Mouse (Mus musculus) liver, embryonic 14.5 days (tissue): ENCODE measurements around the gene Gm17490. TPM values are rescaled to one million over a fixed set of nuclear protein-coding genes. Genes with fewer than 3 reads are reported as not detected.

Experiments
- ATAC-seq: fragments of 200-750 bp; cut with Nextera tagmentation; 2 replicates; pipeline ENCODE4 v1.8.0; 2017; ENCODE audit warnings: moderate number of reproducible peaks, mild to moderate bottlenecking, moderate library complexity; ENCODE audit not compliant: insufficient read depth
- DNase-seq, 3 experiments: peaks; one replicate each; pipeline ENCODE4 v3.0.0-alpha.2; 2012 to 2013; ENCODE audit warnings: low read depth in 3 of 3, low spot score in 3 of 3
- H3K27ac ChIP-seq: fragments of 300-500 bp; sonication (generic); 2 replicates; pipeline ENCODE4 v1.5.1; 2014; ENCODE audit warnings: moderate library complexity, mild to moderate bottlenecking, control low read depth, inconsistent platforms
- H3K27me3 ChIP-seq: fragments of 300-500 bp; sonication (generic); 2 replicates; pipeline ENCODE4 v1.6.1; 2014; ENCODE audit warnings: mild to moderate bottlenecking, low read length, moderate library complexity; ENCODE audit not compliant: control insufficient read depth, insufficient read depth
- H3K36me3 ChIP-seq: fragments of 300-500 bp; sonication (generic); replicated peaks from 2 replicates; pipeline ENCODE4 v1.6.1; 2014; ENCODE audit warnings: low read depth; ENCODE audit not compliant: control insufficient read depth, insufficient read depth
- H3K4me1 ChIP-seq, 2 experiments: fragments of 200-500 bp in 1 of 2; fragments of 300-500 bp in 1 of 2; sonication (generic) in 1 of 2; replicated peaks; 2 replicates each; pipeline ENCODE4 v1.6.1; 2012 to 2014; ENCODE audit warnings: antibody characterized with exemption in 1 of 2, inconsistent platforms in 1 of 2, low read length in 1 of 2; ENCODE audit not compliant: control insufficient read depth in 2 of 2, insufficient read depth in 2 of 2
- H3K4me2 ChIP-seq: fragments of 300-500 bp; sonication (generic); 2 replicates; pipeline ENCODE4 v1.6.1; 2014; ENCODE audit warnings: low read depth, mild to moderate bottlenecking, control low read depth, moderate library complexity
- H3K4me3 ChIP-seq, 2 experiments: fragments of 200-500 bp in 1 of 2; fragments of 300-500 bp in 1 of 2; sonication (generic) in 1 of 2; 2 replicates each; pipeline ENCODE4 v1.5.1; 2012 to 2014; ENCODE audit warnings: low read depth in 2 of 2, low read length in 2 of 2, mild to moderate bottlenecking in 2 of 2, control low read depth in 1 of 2, inconsistent platforms in 1 of 2, moderate library complexity in 1 of 2; ENCODE audit not compliant: insufficient read depth in 1 of 2
- H3K9ac ChIP-seq: fragments of 300-500 bp; sonication (generic); replicated peaks from 2 replicates; pipeline ENCODE4 v1.6.1; 2014; ENCODE audit warnings: mild to moderate bottlenecking, control low read depth, moderate library complexity
- H3K9me3 ChIP-seq: fragments of 300-500 bp; sonication (generic); 2 replicates; pipeline ENCODE4 v1.6.1; 2016; ENCODE audit warnings: low read length, mixed read lengths; ENCODE audit not compliant: control insufficient read depth
- CTCF ChIP-seq: IDR thresholded peaks from 2 replicates; pipeline ENCODE4 v1.5.1; 2016; ENCODE audit warnings: antibody characterized with exemption, low read depth, control low read depth
- EP300 ChIP-seq: IDR thresholded peaks from 2 replicates; pipeline ENCODE4 v1.6.1; 2016; ENCODE audit warnings: antibody characterized with exemption, low read depth
- WGBS: fragments of 180-500 bp; shearing (Covaris S2); extraction: QIAGEN DNeasy Blood & Tissue Kit; methylation state at CpG from one replicate; pipeline ENCODE4 v1.1.7; 2014; ENCODE audit not compliant: insufficient replicate concordance; 5-methylcytosine and 5-hydroxymethylcytosine counted together
- polyA plus RNA-seq, 2 experiments: library from polyadenylated mRNA; depleted of rRNA in 1 of 2; stranded (reverse) in 1 of 2; unstranded in 1 of 2; fragments of >200 nt; fragmentation: Nextera tagmentation in 1 of 2; extraction: Ambion mirVana in 1 of 2; gene quantifications; 2 replicates each; pipeline versions ENCODE4 v1.2.1 to v1.2.3; 2012 to 2014

Gene Gm17490
- polyA plus RNA-seq, 2 experiments, result not detected

- no peaks in the 10 kb centered on the region for H3K4me1 ChIP-seq
- H3K4me3 ChIP-seq, result no peak overlapping the region
- H3K4me2 ChIP-seq, result no peak overlapping the region
- no peaks in the 10 kb centered on the region for H3K9me3 ChIP-seq
- no peak overlapping the region for H3K9ac ChIP-seq
- ATAC-seq (no peak), DNase-seq (no peak)
- TF ChIP-seq CTCF, result no peak
- TF ChIP-seq EP300, result no peak
- H3K36me3 ChIP-seq, result no peaks in the 10 kb centered on the region
- WGBS, result 35% methylated on average over 9 of the region's 9 CpGs
- H3K27ac ChIP-seq, result no peak overlapping the region
- no peaks in the 10 kb centered on the region for H3K27me3 ChIP-seq
Observed at GRCm38 (mm10) chr2:11654990-11655931, 29.2 kb upstream of the Gm17490 start.

- Histone ChIP-seq H3K4me1 (no peaks in the 10 kb centered on the region), H3K4me2 (no peak overlapping the region), H3K9me3 (no peaks in the 10 kb centered on the region), H3K9ac (no peak overlapping the region), H3K4me3 (no peak overlapping the region), H3K36me3 (no peaks in the 10 kb centered on the region), H3K27ac (no peak overlapping the region), H3K27me3 (no peaks in the 10 kb centered on the region)
- DNase-seq (no peak), ATAC-seq (no peak)
- 43% methylated on average over 5 of the region's 5 CpGs for WGBS
- TF ChIP-seq EP300 (no peak), CTCF (no peak)
Observed at GRCm38 (mm10) chr2:11653780-11654179, 27.7 kb upstream of the Gm17490 start.

GRCm38 (mm10) chr2:11653330-11653729, 27.3 kb upstream of the Gm17490 start:
- no peak for TF ChIP-seq CTCF
- no peak for TF ChIP-seq EP300
- WGBS, result 10% methylated on average over 6 of the region's 6 CpGs
- Histone ChIP-seq H3K4me2 (no peak overlapping the region), H3K4me3 (no peak overlapping the region), H3K27me3 (no peaks in the 10 kb centered on the region), H3K27ac (no peak overlapping the region), H3K36me3 (no peaks in the 10 kb centered on the region), H3K9me3 (no peaks in the 10 kb centered on the region), H3K4me1 (no peaks in the 10 kb centered on the region), H3K9ac (no peak overlapping the region)
- no peak for DNase-seq
- ATAC-seq, result no peak

GRCm38 (mm10) chr2:11652780-11653179, 26.7 kb upstream of the Gm17490 start:
- WGBS, result 8% methylated on average over 2 of the region's 2 CpGs
- Histone ChIP-seq H3K27me3 (no peaks in the 10 kb centered on the region), H3K9me3 (no peaks in the 10 kb centered on the region), H3K4me2 (no peak overlapping the region), H3K36me3 (no peaks in the 10 kb centered on the region), H3K4me3 (no peak overlapping the region), H3K27ac (no peak overlapping the region), H3K9ac (no peak overlapping the region), H3K4me1 (no peaks in the 10 kb centered on the region)
- DNase-seq (no peak), ATAC-seq (no peak)
- TF ChIP-seq CTCF, result no peak
- TF ChIP-seq EP300, result no peak

- WGBS, result 59% methylated on average over 3 of the region's 3 CpGs
- H3K27me3 ChIP-seq, result no peaks in the 10 kb centered on the region
Observed at GRCm38 (mm10) chr2:11652196-11652595, 26.1 kb upstream of the Gm17490 start.

More at GRCm38 (mm10) chr2:11652196-11652595, 26.1 kb upstream of the Gm17490 start:
- Histone ChIP-seq H3K4me3 (no peak overlapping the region), H3K4me2 (no peak overlapping the region), H3K9ac (no peak overlapping the region), H3K4me1 (no peaks in the 10 kb centered on the region), H3K27ac (no peak overlapping the region), H3K36me3 (no peaks in the 10 kb centered on the region), H3K9me3 (no peaks in the 10 kb centered on the region)
- TF ChIP-seq EP300, result no peak
- TF ChIP-seq CTCF, result no peak
- ATAC-seq (no peak), DNase-seq (no peak)
